Mouse (Mus musculus) midbrain, embryonic 16.5 days (tissue): Measurements from ENCODE around the gene Htr1a. TPM values are rescaled to one million over a fixed set of nuclear protein-coding genes. Genes with fewer than 3 reads are reported as not detected.

Source experiments
- ATAC-seq: fragments of 200-750 bp; cut with Nextera tagmentation; 2 replicates; pipeline ENCODE4 v1.8.0; 2017; ENCODE audit warnings: moderate TSS enrichment
- H3K27ac ChIP-seq: fragments of 300-500 bp; sonication (generic); 2 replicates; pipeline ENCODE4 v1.5.1; 2014; ENCODE audit warnings: mild to moderate bottlenecking, low read length, mixed read lengths
- H3K27me3 ChIP-seq: fragments of 300-500 bp; sonication (generic); 2 replicates; pipeline ENCODE4 v1.6.1; 2014; ENCODE audit warnings: low read depth, low read length, mixed read lengths; ENCODE audit not compliant: control insufficient read depth, insufficient read depth
- H3K36me3 ChIP-seq: fragments of 300-500 bp; sonication (generic); 2 replicates; pipeline ENCODE4 v1.6.1; 2014; ENCODE audit warnings: mild to moderate bottlenecking, low read length, moderate library complexity, mixed read lengths; ENCODE audit not compliant: control insufficient read depth, insufficient read depth
- H3K4me1 ChIP-seq: fragments of 300-500 bp; sonication (generic); 2 replicates; pipeline ENCODE4 v1.6.1; 2014; ENCODE audit warnings: mild to moderate bottlenecking, low read length, mixed read lengths; ENCODE audit not compliant: control insufficient read depth, insufficient read depth
- H3K4me2 ChIP-seq: fragments of 300-500 bp; sonication (generic); 2 replicates; pipeline ENCODE4 v1.6.1; 2014; ENCODE audit warnings: mild to moderate bottlenecking, low read length, mixed read lengths
- H3K4me3 ChIP-seq: fragments of 300-500 bp; sonication (generic); 2 replicates; pipeline ENCODE4 v1.5.1; 2014; ENCODE audit warnings: low read depth, mild to moderate bottlenecking, low read length, moderate library complexity, mixed read lengths
- H3K9ac ChIP-seq: fragments of 300-500 bp; sonication (generic); 2 replicates; pipeline ENCODE4 v1.6.1; 2014; ENCODE audit warnings: low read depth, low read length, mixed read lengths
- H3K9me3 ChIP-seq: fragments of 300-500 bp; sonication (generic); replicated peaks from 2 replicates; pipeline ENCODE4 v1.6.1; 2014; ENCODE audit warnings: mild to moderate bottlenecking, low read length, mixed read lengths; ENCODE audit not compliant: control insufficient read depth, poor library complexity, severe bottlenecking
- WGBS: fragments of 180-500 bp; shearing (Covaris S2); extraction: QIAGEN DNeasy Blood & Tissue Kit; methylation state at CpG from one replicate; pipeline ENCODE4 v1.1.7; 2014; 5-methylcytosine and 5-hydroxymethylcytosine counted together
- polyA plus RNA-seq: library from polyadenylated mRNA; unstranded; fragments of >200 nt; fragmentation: Nextera tagmentation; extraction: Ambion mirVana; gene quantifications from 2 replicates; pipeline ENCODE4 v1.2.1, GENCODE M21; 2015

Htr1a gene
- 3.9 and 5.0 TPM in 2 replicates for polyA plus RNA-seq

DNA sequence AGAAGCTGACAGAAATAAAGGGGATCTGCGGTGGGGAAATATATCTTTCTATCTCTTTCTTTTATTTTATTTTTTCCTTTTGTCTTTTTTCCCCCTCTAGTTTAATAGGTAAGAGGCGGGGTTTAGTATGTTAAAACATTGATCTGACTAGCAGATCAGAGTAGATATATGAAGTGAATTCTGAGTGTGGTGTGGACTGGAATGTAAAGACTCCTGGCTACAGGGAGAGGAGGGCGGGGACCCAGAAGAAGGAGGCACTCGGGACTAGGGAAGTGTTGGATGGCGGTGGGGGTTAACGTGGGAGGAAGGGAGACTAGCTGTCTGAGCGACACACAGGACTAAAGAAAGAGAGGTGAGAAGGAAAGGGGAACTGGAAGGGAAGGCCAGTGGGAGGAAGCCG, at the start of gene Htr1a:
Gene Htr1a (plus strand): TSS at position 301 of the 400 bp plus-strand sequence.
- 5% methylated on average over 8 of the region's 8 CpGs for WGBS
- H3K4me3 ChIP-seq: peak within 1 kb of the TSS; percentile 50
- ATAC-seq: no peak
- H3K4me2 ChIP-seq: peak within 1 kb of the TSS; percentile 89
- H3K27me3 ChIP-seq: peaks cover 16% of the 10 kb centered on the region
- peaks cover 4% of the 10 kb centered on the region for H3K4me1 ChIP-seq
- H3K9ac ChIP-seq: peak within 1 kb of the TSS; percentile 53
- no peak within 1 kb of the TSS for H3K27ac ChIP-seq
- no peaks in the 10 kb centered on the region for H3K36me3 ChIP-seq
- H3K9me3 ChIP-seq: no peaks in the 10 kb centered on the region

GRCm38 (mm10) chr13:105411535-105412326, 31.7 kb upstream of the Htr1a start:
- no peak overlapping the region for H3K9ac ChIP-seq
- WGBS: 76% methylated on average over 10 of the region's 10 CpGs
- H3K4me1 ChIP-seq: no peaks in the 10 kb centered on the region
- H3K9me3 ChIP-seq: no peaks in the 10 kb centered on the region
- peak; percentile 93 for ATAC-seq
- H3K4me2 ChIP-seq: no peak overlapping the region
- no peaks in the 10 kb centered on the region for H3K36me3 ChIP-seq
- H3K4me3 ChIP-seq: no peak overlapping the region
- H3K27ac ChIP-seq: no peak overlapping the region
- no peaks in the 10 kb centered on the region for H3K27me3 ChIP-seq

DNA sequence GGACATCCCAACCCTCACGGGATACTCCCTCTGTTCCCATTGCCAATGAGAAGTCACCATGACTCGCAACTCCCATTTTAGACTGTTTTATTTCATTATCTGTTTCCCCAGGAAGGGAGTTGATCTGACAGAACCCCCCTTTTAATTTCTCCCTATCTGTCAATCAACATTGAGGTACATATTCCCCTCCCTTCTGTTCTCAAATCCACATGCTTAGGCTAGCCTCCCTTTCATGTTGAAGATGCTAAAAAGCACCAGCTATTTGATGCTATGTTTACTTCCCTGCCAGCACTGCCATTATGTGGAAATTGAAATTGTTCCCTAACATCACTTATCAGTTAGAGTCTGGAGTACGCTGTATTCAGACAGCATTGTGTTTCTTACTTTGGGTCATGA, 31.1 kb upstream of the Htr1a start:
- no peak for ATAC-seq
- no peak overlapping the region for H3K27ac ChIP-seq
- H3K4me1 ChIP-seq: no peaks in the 10 kb centered on the region
- no peak overlapping the region for H3K4me2 ChIP-seq
- no peaks in the 10 kb centered on the region for H3K9me3 ChIP-seq
- no peaks in the 10 kb centered on the region for H3K27me3 ChIP-seq
- no peaks in the 10 kb centered on the region for H3K36me3 ChIP-seq
- no peak overlapping the region for H3K4me3 ChIP-seq
- no peak overlapping the region for H3K9ac ChIP-seq
- 82% methylated on average over 3 of the region's 3 CpGs for WGBS

DNA sequence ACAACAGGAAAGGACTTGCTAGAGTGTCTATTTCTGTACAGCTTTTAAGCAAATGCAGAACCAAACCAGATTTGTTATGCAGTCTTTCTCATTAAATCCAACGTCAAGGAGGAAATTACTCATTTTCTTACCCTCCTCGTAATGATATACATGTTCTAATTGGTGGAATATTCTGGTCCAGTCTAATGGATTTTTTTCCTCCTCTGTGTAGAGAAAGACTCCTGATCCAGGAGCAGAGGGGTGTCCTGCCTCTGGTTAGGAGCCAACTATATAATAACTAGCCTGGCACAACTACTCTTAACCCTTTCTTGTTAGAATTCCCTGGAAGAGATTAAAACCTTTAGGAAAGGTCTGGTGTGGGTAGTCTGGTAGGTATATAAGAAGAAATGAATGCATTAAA, 10.3 kb upstream of the Htr1a start:
- no peak for ATAC-seq
- Histone ChIP-seq H3K36me3 (no peaks in the 10 kb centered on the region), H3K9ac (no peak overlapping the region), H3K27ac (no peak overlapping the region), H3K4me3 (no peak overlapping the region), H3K4me1 (no peaks in the 10 kb centered on the region), H3K4me2 (no peak overlapping the region), H3K27me3 (no peaks in the 10 kb centered on the region), H3K9me3 (0 out of 2 replicates have a peak, but pooled peaks cover 2% of the 10 kb centered on the region)
- WGBS: 79% methylated on average over 2 of the region's 2 CpGs

DNA sequence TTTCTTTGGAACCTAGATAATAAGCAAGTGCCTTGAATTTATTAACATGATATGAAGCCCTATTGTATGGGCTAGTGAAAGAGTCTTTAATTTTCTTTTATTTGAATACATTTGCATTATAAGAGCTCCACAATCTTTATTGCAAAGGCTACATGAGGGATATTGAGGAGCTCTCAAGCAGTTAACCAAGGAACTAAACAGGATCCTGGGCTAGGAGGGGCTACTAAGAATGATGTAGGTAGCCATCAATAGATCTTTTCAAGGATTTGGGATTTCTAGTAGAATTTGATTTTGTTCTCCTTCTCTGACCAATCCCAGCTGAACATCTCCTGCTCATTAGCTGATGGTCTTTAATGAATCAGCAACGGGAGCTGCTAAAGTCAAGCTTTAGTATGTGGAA, 9.8 kb upstream of the Htr1a start:
- H3K9ac ChIP-seq: no peak overlapping the region
- no peaks in the 10 kb centered on the region for H3K4me1 ChIP-seq
- WGBS: 86% methylated on average over 1 of the region's 1 CpGs
- H3K4me3 ChIP-seq: no peak overlapping the region
- ATAC-seq: no peak
- no peaks in the 10 kb centered on the region for H3K36me3 ChIP-seq
- no peak overlapping the region for H3K27ac ChIP-seq
- no peak overlapping the region for H3K4me2 ChIP-seq
- no peaks in the 10 kb centered on the region for H3K27me3 ChIP-seq
- H3K9me3 ChIP-seq: 0 out of 2 replicates have a peak, but pooled peaks cover 2% of the 10 kb centered on the region

DNA sequence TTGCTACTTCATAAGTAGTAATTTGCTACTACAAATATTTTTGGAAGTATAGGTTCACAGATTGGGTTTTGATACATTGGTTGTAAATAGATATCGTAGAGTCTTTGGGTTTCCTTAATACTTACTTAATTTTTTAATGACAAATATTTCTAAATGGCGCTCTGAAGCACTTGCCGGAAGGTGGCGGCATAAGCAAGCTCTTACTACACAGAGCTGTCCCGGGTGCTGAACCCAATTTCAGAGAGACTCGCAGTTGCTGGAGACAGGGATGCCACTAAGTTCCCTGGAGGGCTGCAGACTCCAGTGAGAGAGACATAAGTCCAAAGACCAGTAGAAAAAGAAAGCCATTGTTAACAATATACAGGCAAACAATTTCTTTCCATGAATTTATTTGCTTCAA, 863 bp upstream of the Htr1a start:
- Histone ChIP-seq H3K9me3 (no peaks in the 10 kb centered on the region), H3K4me3 (no peak overlapping the region), H3K4me2 (no peak overlapping the region), H3K4me1 (peaks cover 4% of the 10 kb centered on the region), H3K27ac (no peak overlapping the region), H3K9ac (no peak overlapping the region), H3K36me3 (no peaks in the 10 kb centered on the region), H3K27me3 (peaks cover 16% of the 10 kb centered on the region)
- peak; percentile 71; the same call in 1 of the 2 replicates for ATAC-seq
- WGBS: 4% methylated on average over 6 of the region's 6 CpGs

- peak overlapping the region; percentile 53 for H3K9ac ChIP-seq
- peaks cover 16% of the 10 kb centered on the region for H3K27me3 ChIP-seq
- H3K9me3 ChIP-seq: no peaks in the 10 kb centered on the region
- WGBS: 0% methylated on average over 14 of the region's 15 CpGs
- peaks cover 4% of the 10 kb centered on the region for H3K4me1 ChIP-seq
- H3K4me3 ChIP-seq: peak overlapping the region; percentile 50
- H3K4me2 ChIP-seq: peak overlapping the region; percentile 89
- no peaks in the 10 kb centered on the region for H3K36me3 ChIP-seq
- ATAC-seq: peak; percentile 36
- no peak overlapping the region for H3K27ac ChIP-seq
Observed at GRCm38 (mm10) chr13:105443871-105444237, 415 bp downstream of the Htr1a start.

DNA sequence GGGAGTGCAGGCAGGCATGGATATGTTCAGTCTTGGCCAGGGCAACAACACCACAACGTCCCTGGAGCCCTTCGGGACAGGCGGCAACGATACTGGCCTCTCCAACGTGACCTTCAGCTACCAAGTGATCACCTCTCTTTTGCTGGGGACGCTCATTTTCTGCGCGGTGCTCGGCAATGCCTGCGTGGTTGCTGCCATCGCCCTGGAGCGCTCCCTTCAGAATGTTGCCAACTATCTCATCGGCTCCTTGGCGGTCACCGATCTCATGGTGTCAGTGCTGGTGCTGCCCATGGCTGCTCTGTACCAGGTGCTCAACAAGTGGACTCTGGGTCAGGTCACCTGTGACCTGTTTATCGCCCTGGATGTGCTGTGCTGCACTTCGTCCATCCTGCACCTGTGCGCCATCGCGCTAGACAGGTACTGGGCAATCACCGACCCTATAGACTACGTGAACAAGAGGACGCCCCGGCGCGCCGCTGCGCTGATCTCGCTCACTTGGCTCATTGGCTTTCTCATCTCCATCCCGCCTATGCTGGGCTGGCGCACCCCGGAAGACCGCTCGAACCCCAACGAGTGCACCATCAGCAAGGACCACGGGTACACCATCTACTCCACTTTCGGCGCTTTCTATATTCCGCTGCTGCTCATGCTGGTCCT, 927 bp downstream of the Htr1a start:
- H3K27ac ChIP-seq: no peak overlapping the region
- H3K4me1 ChIP-seq: peaks cover 4% of the 10 kb centered on the region
- H3K4me2 ChIP-seq: peak overlapping the region; percentile 89
- peak overlapping the region; percentile 53 for H3K9ac ChIP-seq
- peaks cover 16% of the 10 kb centered on the region for H3K27me3 ChIP-seq
- H3K4me3 ChIP-seq: peak overlapping the region; percentile 50
- peak; percentile 78 for ATAC-seq
- H3K9me3 ChIP-seq: no peaks in the 10 kb centered on the region
- no peaks in the 10 kb centered on the region for H3K36me3 ChIP-seq
- WGBS: under 1% methylated on average over 39 of the region's 39 CpGs

GRCm38 (mm10) chr13:105444895-105445281, 1.4 kb downstream of the Htr1a start:
- H3K9ac ChIP-seq: peak overlapping the region; percentile 53
- peaks cover 4% of the 10 kb centered on the region for H3K4me1 ChIP-seq
- no peaks in the 10 kb centered on the region for H3K36me3 ChIP-seq
- H3K27me3 ChIP-seq: peaks cover 16% of the 10 kb centered on the region
- H3K4me3 ChIP-seq: peak overlapping the region; percentile 50
- no peaks in the 10 kb centered on the region for H3K9me3 ChIP-seq
- peak; percentile 68 for ATAC-seq
- H3K27ac ChIP-seq: no peak overlapping the region
- WGBS: 1% methylated on average over 26 of the region's 26 CpGs
- peak overlapping the region; percentile 89 for H3K4me2 ChIP-seq
